Mouse (Mus musculus) urinary bladder, adult 18-20 months (tissue): ENCODE measurements around the gene Npm3.

Experiments used
- DNase-seq, 2 experiments: peaks; one replicate each; pipeline ENCODE4 v3.0.0; 2022; ENCODE audit warnings: low spot score in 2 of 2, mixed read lengths in 2 of 2

Npm3 gene

GRCm38 (mm10) chr19:45734191-45734590, 15.2 kb downstream of the Npm3 start:
- DNase-seq: no peak

- no peak for DNase-seq
These were observed 15.8 kb downstream of the Npm3 start for GRCm38 (mm10) chr19:45733564-45733963.

- DNase-seq: no peak
These were observed 17.7 kb downstream of the Npm3 start for GRCm38 (mm10) chr19:45731658-45732057.

GRCm38 (mm10) chr19:45730042-45730441, 19.3 kb downstream of the Npm3 start:
- DNase-seq: no peak

GRCm38 (mm10) chr19:45727231-45727630, 22.2 kb downstream of the Npm3 start:
- DNase-seq: no peak

GRCm38 (mm10) chr19:45725677-45726277, 23.6 kb downstream of the Npm3 start:
- no peak for DNase-seq

GRCm38 (mm10) chr19:45722188-45722587, 27.2 kb downstream of the Npm3 start:
- DNase-seq: no peak

GRCm38 (mm10) chr19:45718286-45718685, 31.1 kb downstream of the Npm3 start:
- no peak for DNase-seq

GRCm38 (mm10) chr19:45717493-45718220, 31.7 kb downstream of the Npm3 start:
- no peak for DNase-seq

- no peak for DNase-seq
These were observed 40.7 kb downstream of the Npm3 start for GRCm38 (mm10) chr19:45708704-45709103.
